Mouse (Mus musculus) A20 (cell line): Measurements from ENCODE around the gene Myt1l.

ENCODE experiments used
- DNase-seq: peaks from one replicate; pipeline ENCODE4 v3.0.0-alpha.2; 2011; ENCODE audit warnings: low read depth, low spot score

The Myt1l gene

GRCm38 (mm10) chr12:29904101-29904874, 376.1 kb downstream of the Myt1l start:
- no peak for DNase-seq

- DNase-seq, result peak; percentile 12
These were observed 378.9 kb downstream of the Myt1l start for GRCm38 (mm10) chr12:29907056-29907455.

- DNase-seq, result no peak
These were observed 388.0 kb downstream of the Myt1l start for GRCm38 (mm10) chr12:29916139-29916538.

DNA sequence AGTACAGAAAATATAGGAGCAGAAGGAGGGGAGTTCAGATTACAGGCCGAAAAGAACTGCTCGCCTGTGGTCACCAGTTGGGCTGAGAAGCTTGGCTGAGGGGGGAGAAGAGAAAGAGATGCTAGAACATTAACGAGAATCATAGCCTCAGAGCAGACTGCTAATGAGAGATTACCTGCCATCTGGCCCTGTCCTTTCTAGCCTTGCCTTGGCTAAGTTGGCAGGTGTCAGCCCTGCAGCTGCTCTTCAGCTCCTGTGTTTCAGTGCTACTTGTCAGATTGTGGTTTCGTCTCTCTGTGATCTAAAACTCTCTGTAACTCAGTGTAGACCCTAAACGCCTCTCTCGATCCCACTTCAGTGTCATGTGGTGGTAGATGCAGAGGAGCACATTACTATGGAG, 388.6 kb downstream of the Myt1l start:
- DNase-seq, result no peak

DNA sequence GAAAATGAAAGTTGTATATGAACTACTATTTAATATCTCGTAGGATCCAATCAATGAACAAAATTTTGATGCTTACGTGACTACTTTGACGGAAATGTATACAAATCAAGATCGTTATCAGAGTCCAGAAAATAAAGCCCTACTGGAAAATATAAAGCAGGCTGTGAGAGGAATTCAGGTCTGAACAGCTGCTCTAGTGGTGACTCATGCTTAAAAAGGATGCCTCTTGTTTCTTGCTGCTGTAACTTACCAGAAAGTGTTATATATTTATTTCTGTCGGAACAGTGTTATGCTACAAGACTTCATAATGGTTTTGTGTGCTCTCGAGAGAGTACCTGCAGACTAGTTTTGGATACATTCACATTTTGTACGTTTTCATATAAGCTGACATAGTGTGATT, 392.1 kb downstream of the Myt1l start:
- DNase-seq, result no peak

DNA sequence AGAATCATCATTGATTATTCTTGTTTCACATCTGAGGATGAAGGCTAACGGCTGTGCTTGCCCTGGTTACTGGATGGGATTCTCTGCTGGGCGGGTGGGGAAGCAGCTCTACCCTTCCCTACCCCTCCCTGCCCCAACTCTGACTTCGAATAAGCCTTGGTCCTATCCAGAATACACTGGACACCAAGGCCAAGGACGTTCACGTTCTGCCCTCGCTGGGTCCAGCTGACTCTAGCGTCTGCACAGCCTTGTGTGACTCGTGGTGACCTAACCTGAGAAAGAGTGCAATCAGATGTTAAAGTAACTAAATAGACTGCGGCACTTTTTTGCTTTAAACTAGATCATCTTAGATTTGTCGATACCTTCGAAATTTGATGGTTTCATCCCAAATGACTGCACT, 393.3 kb downstream of the Myt1l start:
- no peak for DNase-seq

GRCm38 (mm10) chr12:29926896-29927295, 398.7 kb downstream of the Myt1l start:
- DNase-seq, result peak; percentile 23

- DNase-seq, result no peak
These were observed 402.4 kb downstream of the Myt1l start for GRCm38 (mm10) chr12:29930591-29930990.

- no peak for DNase-seq
These were observed 404.8 kb downstream of the Myt1l start for GRCm38 (mm10) chr12:29932951-29933350.

DNA sequence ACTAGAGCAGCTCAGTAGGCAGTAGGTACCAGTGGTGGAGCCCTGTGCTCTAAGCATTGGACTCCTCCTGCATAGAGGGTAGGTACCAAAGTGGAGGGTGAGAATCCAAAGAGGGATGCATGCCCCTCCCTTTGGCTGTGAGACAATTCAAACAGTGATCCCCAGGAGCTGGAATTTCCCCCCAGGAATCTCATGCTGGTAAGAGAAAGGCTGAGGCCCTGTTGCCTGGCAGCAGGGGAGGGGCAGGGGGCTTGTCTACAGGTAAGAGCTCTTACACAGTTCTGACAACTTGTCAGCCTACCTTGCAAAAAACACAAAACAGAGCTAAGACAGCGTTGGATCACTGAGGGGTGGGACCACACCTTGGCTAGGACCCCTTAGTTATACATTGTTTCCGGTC, 405.3 kb downstream of the Myt1l start:
- no peak for DNase-seq

- no peak for DNase-seq
These were observed 406.0 kb downstream of the Myt1l start for GRCm38 (mm10) chr12:29934120-29934581.

DNA sequence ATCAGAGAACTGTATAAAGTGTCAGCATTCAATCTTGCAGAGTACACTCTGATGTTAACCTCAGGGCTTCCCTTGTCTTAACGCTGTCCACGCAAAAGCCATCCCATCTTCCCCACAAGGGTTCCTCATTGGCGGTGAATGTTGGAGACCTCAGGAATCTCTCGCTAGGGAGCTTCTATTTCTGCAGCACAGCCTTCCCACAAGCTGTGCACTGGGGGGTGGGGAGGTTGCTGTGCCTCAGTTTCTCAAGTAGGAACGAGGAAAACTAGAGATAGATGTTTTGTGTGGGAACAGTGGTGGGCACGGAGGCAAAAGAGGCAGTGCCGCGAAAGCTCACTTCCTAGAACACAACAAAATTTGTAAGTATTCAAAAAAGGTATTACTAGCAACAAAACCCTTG, 409.1 kb downstream of the Myt1l start, which contains the start of gene Pxdn:
Gene Pxdn, plus strand, starts transcription at position 301 of the 400 bp plus-strand sequence.
- no peak for DNase-seq

DNA sequence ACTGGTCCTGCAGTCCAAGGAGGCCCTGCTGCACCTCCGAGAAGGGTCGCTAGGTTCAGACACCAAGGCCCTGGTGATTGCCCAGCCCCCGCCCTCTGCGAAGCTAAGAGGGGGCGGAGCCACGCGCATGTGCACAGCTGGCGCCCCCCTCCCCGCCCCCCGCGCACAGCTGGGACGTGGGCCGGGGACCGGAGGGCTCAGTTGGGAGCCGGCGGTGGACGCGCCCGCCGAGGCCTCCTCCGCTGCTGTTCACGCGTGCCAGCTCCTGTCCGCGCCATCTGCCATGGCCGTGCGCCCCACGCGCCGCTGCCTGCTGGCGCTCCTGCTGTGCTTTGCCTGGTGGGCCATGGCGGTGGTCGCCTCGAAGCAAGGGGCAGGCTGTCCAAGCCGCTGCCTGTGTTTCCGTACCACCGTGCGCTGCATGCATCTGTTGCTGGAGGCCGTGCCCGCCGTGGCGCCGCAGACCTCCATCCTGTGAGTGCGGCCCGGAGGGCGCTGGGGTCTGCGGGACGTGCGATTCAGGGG, 409.7 kb downstream of the Myt1l start:
- no peak for DNase-seq

GRCm38 (mm10) chr12:29938376-29939041, 410.3 kb downstream of the Myt1l start:
- DNase-seq, result no peak

DNA sequence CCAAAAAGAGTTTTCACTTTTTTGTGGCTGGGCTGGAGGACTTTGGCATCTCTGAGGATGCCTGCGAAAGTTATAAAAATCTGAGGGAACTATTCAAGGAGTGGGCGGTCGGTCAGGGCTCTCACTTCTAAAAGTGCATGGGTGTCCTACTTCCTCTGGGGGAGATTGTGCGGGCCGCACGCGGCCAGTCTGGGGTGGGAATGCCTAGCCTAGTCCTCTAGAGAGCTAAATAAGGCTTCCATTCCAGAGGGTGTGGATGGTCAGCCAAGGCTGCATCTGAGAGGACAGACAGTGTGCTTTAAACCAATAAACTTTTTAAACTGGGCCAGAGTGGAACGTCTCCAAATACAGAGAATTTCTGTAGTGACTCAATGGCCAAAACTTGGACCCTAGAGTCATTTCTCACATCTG, 411.1 kb downstream of the Myt1l start:
- DNase-seq, result no peak

DNA sequence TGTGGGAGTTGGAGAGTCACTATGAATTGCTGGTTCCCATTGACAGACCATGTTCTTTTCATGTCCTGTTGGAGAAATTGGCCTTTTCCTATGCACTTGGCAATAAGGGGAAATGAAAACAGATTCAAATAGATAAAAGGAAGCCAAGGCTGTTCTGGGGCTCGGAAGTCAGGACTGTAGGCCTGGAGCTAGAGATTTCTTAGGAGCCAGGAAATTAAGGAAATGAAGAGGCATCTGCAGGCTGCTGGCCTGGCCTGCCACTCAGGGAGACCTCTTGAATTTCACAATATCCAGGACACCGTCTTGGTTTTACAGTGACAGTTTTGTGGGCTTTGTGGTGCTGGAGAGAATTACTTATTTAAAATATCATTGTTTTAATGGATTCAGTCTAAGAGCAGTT, 414.3 kb downstream of the Myt1l start:
- DNase-seq, result no peak

DNA sequence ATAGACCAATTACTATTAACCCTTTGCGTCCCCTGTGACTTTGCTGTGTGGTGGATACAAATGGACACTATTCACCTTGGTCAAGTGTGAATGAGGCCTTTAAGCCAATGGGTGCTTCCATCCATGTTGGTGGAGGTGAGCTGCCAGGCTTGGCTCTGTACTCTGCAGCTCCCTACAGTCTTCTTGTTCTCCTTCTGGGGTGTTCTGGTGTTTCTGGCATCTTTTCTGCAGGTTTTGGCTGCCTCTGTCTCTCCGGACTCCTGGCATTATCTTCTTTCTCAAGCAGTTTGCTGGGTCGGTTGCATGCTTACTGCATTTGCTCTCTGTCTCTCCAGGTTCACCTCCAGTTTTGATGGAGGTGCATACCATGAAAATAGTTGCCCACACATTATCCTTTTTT, 416.5 kb downstream of the Myt1l start:
- no peak for DNase-seq

DNA sequence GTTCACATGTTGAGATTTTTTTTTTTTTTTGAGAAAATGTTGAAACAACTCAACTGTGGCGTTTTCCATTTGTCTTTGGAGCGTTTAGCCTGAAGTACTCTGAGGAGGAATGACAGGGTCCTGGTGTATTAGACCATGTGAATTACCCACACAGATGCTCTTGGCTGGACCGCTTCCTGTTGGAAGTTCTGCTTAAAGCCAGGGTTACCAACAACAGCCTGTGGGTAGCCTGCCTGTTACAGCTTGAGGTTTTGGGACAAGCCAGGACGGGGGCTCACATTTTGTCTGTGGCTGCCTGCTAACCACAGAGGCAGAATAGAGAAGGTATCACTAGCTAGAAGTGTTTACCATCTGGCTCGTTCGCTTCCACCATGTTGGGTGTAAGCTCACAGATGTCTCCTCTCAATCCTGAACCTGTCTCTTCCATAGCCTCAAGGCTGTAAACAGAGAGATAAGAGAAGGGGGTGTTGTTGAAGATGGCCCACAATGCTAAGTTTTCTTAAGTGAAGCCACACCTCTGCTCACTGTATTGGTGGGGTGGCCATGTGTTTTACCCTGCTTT, 417.1 kb downstream of the Myt1l start:
- DNase-seq, result no peak

GRCm38 (mm10) chr12:29951043-29951442, 422.9 kb downstream of the Myt1l start:
- no peak for DNase-seq

DNA sequence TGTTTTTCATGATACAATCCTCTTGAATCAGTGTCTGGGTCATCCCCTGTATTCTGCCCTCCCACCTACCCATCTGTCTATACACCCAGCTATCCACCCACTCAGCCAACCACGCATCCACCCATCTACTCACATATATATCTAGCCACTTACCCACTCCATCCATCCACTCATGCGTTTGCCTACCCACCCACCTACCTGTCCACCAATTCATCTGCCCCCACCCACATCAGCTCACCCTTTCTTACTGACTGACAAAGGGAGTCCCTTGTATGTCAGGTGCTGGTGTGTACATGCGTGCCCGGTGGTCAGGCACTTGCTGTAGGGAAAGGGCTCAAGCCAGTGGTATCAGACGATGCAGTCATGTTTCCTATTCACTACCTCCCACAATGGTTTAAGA, 423.3 kb downstream of the Myt1l start:
- DNase-seq, result no peak

DNA sequence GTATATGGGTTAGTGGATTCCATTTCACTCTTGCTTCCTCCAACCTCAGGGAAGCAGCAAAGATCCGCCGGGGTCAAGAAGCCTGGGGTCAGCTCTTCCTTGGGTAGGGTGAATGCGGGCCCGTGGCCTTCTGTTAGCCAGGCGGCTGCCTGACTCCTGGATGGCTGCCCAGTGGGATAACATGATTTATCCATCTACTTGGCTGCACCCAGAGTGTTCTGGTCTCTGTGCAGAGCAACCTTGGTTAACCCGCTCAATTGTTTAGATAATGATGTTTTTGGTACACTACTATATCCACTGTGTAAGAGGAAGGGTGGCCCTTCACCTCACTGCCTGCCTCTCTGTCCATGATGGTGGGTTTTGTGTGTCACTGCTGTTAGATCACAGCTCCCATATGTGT, 423.9 kb downstream of the Myt1l start:
- no peak for DNase-seq

DNA sequence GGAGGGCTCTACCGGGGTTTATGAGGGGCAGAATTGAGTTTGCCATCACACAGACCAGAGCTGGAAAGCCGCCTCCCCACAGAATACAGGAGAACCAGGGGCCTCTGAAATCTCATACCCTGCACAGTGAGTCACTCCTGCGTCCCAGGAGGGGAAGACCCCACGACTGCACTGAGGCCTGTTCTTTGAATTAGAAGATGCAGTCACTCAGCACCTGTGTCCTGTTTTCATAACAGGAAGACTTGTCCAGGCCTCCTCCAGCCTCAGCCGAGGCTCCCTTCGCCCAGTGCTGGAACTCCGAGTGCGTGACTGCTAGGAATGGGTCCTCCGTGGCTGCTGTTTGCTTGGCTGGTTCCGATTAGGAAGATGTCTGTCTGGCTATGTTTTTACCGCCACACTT, 425.8 kb downstream of the Myt1l start:
- no peak for DNase-seq

- DNase-seq, result no peak
These were observed 426.3 kb downstream of the Myt1l start for GRCm38 (mm10) chr12:29954464-29954863.
